Mouse (Mus musculus): ENCODE measurements around the gene Galnt6.

Galnt6 gene

GRCm38 (mm10) chr15:100683041-100683440, 46.1 kb downstream of the Galnt6 start:
- DNase-seq (ENCODE audit: low spot score), result peak; percentile 85

- no peak for DNase-seq (ENCODE audit: low spot score)
Observed at GRCm38 (mm10) chr15:100681770-100682169, 47.4 kb downstream of the Galnt6 start.

DNA sequence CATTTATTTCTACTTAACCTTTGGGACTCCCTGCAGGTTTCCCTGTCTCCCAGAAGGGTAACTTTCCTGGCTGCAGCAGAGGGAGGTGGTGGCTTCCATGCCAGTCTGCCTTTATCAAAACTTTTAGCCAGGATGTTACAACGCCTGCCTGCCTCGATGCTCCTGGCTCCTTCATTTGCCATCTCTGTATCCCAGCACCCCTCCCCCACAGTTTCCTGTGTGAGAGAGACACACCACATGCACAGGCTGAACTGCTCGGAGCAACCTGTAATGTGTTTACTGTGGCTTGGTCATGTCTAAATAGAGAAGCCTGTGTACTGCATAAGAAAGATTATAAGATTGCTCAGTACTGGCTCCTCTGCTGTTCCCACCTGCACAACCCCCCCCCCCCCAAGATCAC, 48.8 kb downstream of the Galnt6 start:
- no peak for DNase-seq (ENCODE audit: low spot score)

- DNase-seq (ENCODE audit: low spot score), result no peak
Observed at GRCm38 (mm10) chr15:100679005-100679404, 50.2 kb downstream of the Galnt6 start.

- no peak for DNase-seq (ENCODE audit: low spot score)
Observed at GRCm38 (mm10) chr15:100678581-100678980, 50.6 kb downstream of the Galnt6 start.

DNA sequence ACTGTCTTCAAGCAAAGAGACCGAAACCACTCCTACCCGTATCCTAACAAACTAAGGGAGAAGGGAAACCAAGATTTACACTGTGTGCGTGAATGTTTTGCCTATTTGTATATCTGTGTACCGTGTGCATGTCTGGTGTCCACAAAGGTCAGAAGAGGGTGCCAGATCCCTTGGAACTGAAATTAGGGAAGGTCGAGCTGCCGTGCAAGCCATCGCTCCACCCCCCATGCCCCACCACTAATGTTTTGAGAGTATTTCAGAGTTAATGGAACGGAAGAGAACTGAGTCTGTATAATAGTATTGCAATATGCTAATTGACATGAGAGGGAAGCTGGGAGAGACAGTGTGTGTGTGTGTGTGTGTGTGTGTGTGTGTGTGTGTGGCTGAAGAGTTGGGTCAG, 51.5 kb downstream of the Galnt6 start:
- DNase-seq (ENCODE audit: low spot score), result no peak

GRCm38 (mm10) chr15:100676521-100676920, 52.7 kb downstream of the Galnt6 start:
- no peak for DNase-seq (ENCODE audit: low spot score)

DNA sequence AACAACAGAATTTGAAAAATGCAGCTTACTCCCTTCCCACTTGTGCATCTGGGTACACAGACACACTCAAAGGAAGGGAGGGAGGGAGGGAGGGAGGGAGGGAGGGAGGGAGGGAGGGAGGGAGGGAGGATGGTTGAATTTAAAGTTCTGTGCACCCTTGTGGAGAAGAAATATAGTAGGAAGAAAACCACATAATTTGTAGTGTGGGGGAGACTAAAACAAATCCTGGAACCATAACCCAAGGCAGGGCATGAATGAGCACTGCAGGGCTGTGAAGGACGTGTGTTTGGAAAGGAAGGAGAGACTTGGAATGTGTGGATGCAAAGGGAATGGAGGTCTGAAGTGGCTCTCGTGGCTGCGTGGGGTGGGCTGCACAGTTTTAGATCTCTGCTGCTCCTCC, 53.7 kb downstream of the Galnt6 start:
- no peak for DNase-seq (ENCODE audit: low spot score)

- no peak for DNase-seq (ENCODE audit: low spot score)
Observed at GRCm38 (mm10) chr15:100674566-100674965, 54.6 kb downstream of the Galnt6 start.

- DNase-seq (ENCODE audit: low spot score), result no peak
Observed at GRCm38 (mm10) chr15:100673585-100674391, 55.4 kb downstream of the Galnt6 start.

GRCm38 (mm10) chr15:100670833-100671232, 58.3 kb downstream of the Galnt6 start:
- no peak for DNase-seq (ENCODE audit: low spot score)

- no peak for DNase-seq (ENCODE audit: low spot score)
Observed at GRCm38 (mm10) chr15:100670004-100670403, 59.2 kb downstream of the Galnt6 start.

DNA sequence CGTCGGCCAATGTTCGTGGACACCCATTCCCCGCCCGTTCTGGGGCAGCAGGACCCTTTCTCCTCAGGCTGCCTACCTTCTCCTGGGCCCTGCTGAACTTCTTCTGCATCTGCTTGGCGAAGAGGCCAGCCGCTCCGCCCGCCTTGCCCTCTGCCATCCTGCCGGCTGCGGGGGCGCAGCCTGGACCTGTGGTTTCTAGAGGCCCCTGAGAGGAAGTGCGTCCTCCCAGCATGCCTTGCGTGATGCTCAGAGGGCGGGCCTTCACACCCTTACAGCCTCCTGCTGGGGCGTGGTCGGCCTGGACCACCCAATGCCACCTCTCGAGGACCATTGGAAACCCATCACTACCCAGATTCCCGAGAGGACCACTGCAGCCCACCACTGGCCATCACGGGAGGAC, 59.8 kb downstream of the Galnt6 start, which contains the start of gene Bin2:
TSS of gene Bin2 (minus strand) at position 217 of the 400 bp plus-strand sequence.
- no peak for DNase-seq (ENCODE audit: low spot score)

DNA sequence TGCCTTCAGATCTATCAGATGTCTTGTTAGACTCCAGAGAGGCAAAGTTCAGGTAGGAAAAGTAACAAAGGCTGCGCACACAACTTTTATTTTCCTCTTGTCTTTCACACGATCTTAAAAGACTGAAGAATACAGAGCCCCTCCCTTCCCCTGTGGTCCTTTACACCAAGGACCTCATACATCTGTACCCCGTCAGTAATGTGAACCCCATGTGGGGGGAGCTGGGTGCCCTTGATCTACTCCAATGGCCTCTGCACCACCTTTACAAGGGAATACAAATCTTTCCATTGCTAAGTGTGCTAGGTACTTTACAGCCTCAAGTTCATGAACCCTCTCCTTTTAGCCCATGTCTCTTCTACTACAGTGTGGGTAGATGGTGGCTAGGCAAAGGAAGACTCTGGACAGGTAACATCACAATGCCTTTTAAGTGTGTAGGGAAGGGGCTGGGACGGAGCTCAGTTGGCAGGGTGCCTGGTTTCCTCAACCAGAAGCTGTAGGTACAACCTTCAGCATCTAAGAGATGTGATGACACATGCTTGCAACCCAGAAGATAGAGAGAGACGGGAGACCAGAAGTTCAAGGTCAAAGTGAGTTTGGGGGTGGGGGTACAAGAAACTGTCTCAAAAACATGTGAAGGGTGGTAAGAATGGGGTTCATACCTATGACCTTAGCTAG, 61.2 kb downstream of the Galnt6 start:
- DNase-seq (ENCODE audit: low spot score), result no peak

GRCm38 (mm10) chr15:100667420-100667819, 61.8 kb downstream of the Galnt6 start:
- no peak for DNase-seq (ENCODE audit: low spot score)

DNA sequence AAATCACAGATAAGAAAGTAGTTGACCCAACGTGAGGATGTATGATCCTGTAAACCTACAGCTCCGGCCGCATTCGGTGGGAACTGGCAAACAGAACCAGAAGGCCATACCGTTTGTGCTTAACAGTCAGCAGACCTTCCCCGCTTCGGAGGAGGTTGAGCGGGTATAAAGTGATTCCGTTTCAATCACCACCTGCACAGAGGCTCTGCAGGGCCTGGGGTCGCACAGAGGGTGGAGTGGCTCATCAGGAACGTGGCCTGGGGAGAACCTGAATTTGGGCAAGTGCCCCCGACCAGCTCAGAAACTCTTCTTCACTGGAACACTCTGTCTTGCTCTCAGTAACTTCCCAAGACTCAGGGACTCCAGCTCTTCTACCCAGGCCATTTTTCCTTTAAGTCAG, 62.3 kb downstream of the Galnt6 start:
- no peak for DNase-seq (ENCODE audit: low spot score)

GRCm38 (mm10) chr15:100666219-100666696, 62.9 kb downstream of the Galnt6 start:
- DNase-seq (ENCODE audit: low spot score), result no peak

GRCm38 (mm10) chr15:100665411-100666218, 63.6 kb downstream of the Galnt6 start:
- DNase-seq (ENCODE audit: low spot score), result no peak

- no peak for DNase-seq (ENCODE audit: low spot score)
Observed at GRCm38 (mm10) chr15:100664813-100665274, 64.3 kb downstream of the Galnt6 start.

- DNase-seq (ENCODE audit: low spot score), result no peak
Observed at GRCm38 (mm10) chr15:100660805-100661204, 68.4 kb downstream of the Galnt6 start.

DNA sequence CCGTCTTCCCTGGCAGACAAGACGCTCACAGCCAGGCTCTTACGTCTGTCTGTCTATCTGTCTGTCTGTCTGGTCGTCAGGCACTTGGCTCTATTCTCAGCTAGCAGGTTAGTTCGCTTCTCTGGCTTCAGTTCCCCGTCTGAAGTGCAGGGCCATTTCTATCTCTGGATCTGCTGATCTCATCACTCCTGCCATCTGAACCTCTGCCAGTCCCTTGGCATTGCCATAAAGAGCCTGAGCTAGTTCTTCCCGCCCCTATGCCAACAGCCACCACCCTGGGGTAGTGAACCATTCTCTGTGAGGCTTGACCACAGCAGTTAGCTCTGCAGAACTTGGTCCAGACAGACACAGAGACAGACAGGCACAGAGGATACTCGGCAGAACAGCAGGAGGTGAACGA, 68.9 kb downstream of the Galnt6 start:
- DNase-seq (ENCODE audit: low spot score), result peak; percentile 42

DNA sequence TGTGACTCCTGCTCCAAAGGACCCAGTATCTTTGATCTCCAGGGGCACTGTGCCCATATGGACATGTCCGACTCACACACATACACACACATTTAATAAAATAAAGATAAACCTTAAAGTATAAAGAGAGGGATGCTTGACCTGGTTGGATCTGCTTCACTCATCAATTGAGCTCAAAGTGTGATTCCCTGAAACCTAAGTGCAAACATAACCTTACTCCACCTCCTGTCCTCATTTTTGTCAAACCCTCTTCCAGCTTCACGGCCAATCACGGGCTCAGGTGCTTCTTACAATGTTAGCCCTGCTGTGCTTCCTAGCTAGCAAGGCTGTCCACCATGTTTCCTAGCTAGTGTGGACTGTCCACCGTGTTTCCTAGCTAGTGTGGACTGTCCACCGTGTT, 74.0 kb downstream of the Galnt6 start:
- DNase-seq (ENCODE audit: low spot score), result no peak
